24 mouse cellular contexts compared by ENCODE assay signal in genomic region chr11:68394749-68395148, GRCm38 (mm10). TPM values are rescaled to one million over a fixed set of nuclear protein-coding genes. Genes with fewer than 3 reads are reported as not detected.
DNase-seq lines count a peak whose midpoint lies in the region; ATAC-seq and TF ChIP-seq lines count a peak whose summit lies in the region.
"Had no signal": no experiment of that assay in that cellular context is flagged by ENCODE, and none has a peak within 500 bp of the region (broad histone marks: within the 10 kb centered on the region; RNA-seq: fewer than 3 reads in every experiment).

No protein-coding gene starts in this region.

- H3K27me3 ChIP-seq in ES-Bruce4 (ENCODE audit: control insufficient read depth, insufficient read depth, low read length, poor library complexity, severe bottlenecking) = peaks cover 7% of the 10 kb centered on the region; the same call in 1 of the 2 replicates

- no peak for TF ChIP-seq CTCF in ES-Bruce4 (IDR thresholded peaks at IDR 0.05; ENCODE audit: low read depth, low read length)

- no peak for TF ChIP-seq POLR2A in ES-Bruce4 (IDR thresholded peaks at IDR 0.05; ENCODE audit: insufficient read depth, low read length)

- TF ChIP-seq EP300 in ES-Bruce4 (IDR thresholded peaks at IDR 0.05; ENCODE audit: insufficient read depth, low read depth, low read length) = no peak

- peaks cover 5% of the 10 kb centered on the region for H3K4me1 ChIP-seq in ES-Bruce4 (ENCODE audit: control insufficient read depth, insufficient read depth, low read length)

- DNase-seq in lung, postnatal 10 days = peak; percentile 10
- DNase-seq in lung, postnatal 25 days (ENCODE audit: low spot score) = no peak
- DNase-seq in R1 (ENCODE audit: low read depth, low spot score) = peak; percentile 42
- DNase-seq in cerebellum, postnatal 10 days = no peak
- DNase-seq: adrenal gland, adult 2 months; adrenal gland, postnatal 14 days; cerebellum, adult 11 months; cerebellum, adult 9-11 months; cerebellum, postnatal 36 days; embryo, embryonic 11 days; gastrocnemius, postnatal 10 days; gastrocnemius, postnatal 36 days; heart, adult 11 months had no signal

- H3K9ac ChIP-seq in ES-Bruce4 (ENCODE audit: low read depth, poor library complexity, severe bottlenecking) = no peak overlapping the region
- H3K9ac ChIP-seq: embryonic facial prominence, embryonic 13.5 days; forebrain, embryonic 13.5 days; hindbrain, embryonic 12.5 days; hindbrain, embryonic 15.5 days; intestine, embryonic 15.5 days had no signal

- H3K4me3 ChIP-seq in ES-Bruce4 (ENCODE audit: low read depth, low read length) = no peak overlapping the region
- H3K4me3 ChIP-seq: embryonic facial prominence, embryonic 10.5 days; embryonic facial prominence, embryonic 13.5 days; forebrain, embryonic 10.5 days; forebrain, embryonic 13.5 days; hindbrain, embryonic 12.5 days; hindbrain, embryonic 15.5 days; intestine, embryonic 15.5 days had no signal

- no peak for ATAC-seq in inflammation-experienced regulatory T-cells, adult 6 months
- ATAC-seq: CD4-positive, CD25-positive, alpha-beta regulatory T cell, adult 4 months; forebrain, embryonic 13.5 days; forebrain, embryonic 16.5 days; intestine, embryonic 15.5 days had no signal

- no peaks in the 10 kb centered on the region for H3K36me3 ChIP-seq in ES-Bruce4 (ENCODE audit: control insufficient read depth, insufficient read depth, low read length, poor library complexity, severe bottlenecking)
- H3K36me3 ChIP-seq: embryonic facial prominence, embryonic 10.5 days; embryonic facial prominence, embryonic 13.5 days; forebrain, embryonic 10.5 days; hindbrain, embryonic 12.5 days; hindbrain, embryonic 15.5 days; intestine, embryonic 15.5 days had no signal

- H3K9me3 ChIP-seq in ES-Bruce4 (replicated peaks; ENCODE audit: control insufficient read depth, insufficient read depth, low read length, poor library complexity, severe bottlenecking) = no peaks in the 10 kb centered on the region
- H3K9me3 ChIP-seq: embryonic facial prominence, embryonic 10.5 days; embryonic facial prominence, embryonic 13.5 days; forebrain, embryonic 13.5 days; hindbrain, embryonic 12.5 days; hindbrain, embryonic 15.5 days; intestine, embryonic 15.5 days had no signal

- H3K27ac ChIP-seq in ES-Bruce4 (ENCODE audit: insufficient read depth, low read length) = peak overlapping the region; percentile 68
- H3K27ac ChIP-seq: embryonic facial prominence, embryonic 10.5 days; embryonic facial prominence, embryonic 13.5 days; forebrain, embryonic 10.5 days; forebrain, embryonic 13.5 days; hindbrain, embryonic 12.5 days; hindbrain, embryonic 15.5 days; intestine, embryonic 15.5 days had no signal

RNA-seq across cellular contexts. Expression of gene Ntn1, which starts 5.9 kb away (rescaled TPM):
- 22.3 and 22.6 TPM in 2 replicates for polyA plus RNA-seq in ES-Bruce4 (2011; ENCODE audit: insufficient read depth, insufficient read length, low read depth, missing spikeins)
- polyA plus RNA-seq in inflammation-experienced regulatory T-cells, adult 6 months (2017; shearing (Covaris generic)) = under 1 TPM; 0.13 to 0.31 (median 0.18) TPM

RNA-seq across cellular contexts. Expression of gene Pik3r5, which starts 37.2 kb away (rescaled TPM):
- 1.7 and 1.8 TPM in 2 replicates for polyA plus RNA-seq in ES-Bruce4 (2011; ENCODE audit: insufficient read depth, insufficient read length, low read depth, missing spikeins)
- 10 to 100 TPM; 18.4 to 24.9 (median 20.6) TPM for polyA plus RNA-seq in inflammation-experienced regulatory T-cells, adult 6 months (2017; shearing (Covaris generic))

Comparison
In these comparisons a context has a peak if more than half of its experiments do, and no peak if none do; other contexts are left out.
1. DNase-seq: peak in lung, postnatal 10 days (single experiment) and R1 (single experiment); none in lung, postnatal 25 days (single experiment) and cerebellum, postnatal 10 days (0 of 2).
2. RNA of gene Ntn1, which starts 5.9 kb away (polyA plus RNA-seq): 22.3 to 22.6 TPM in ES-Bruce4; 0.13 to 0.31 TPM in inflammation-experienced regulatory T-cells, adult 6 months; every median in the first group is over 10 times any median in the second.